Mouse (Mus musculus): ENCODE results near the gene Msmo1.

- TF ChIP-seq GATA1 (IDR thresholded peaks at IDR 0.05; ENCODE audit: low read length), result no peak
- no peak for TF ChIP-seq TAL1 (IDR thresholded peaks at IDR 0.05; ENCODE audit: low read length)
Observed at GRCm38 (mm10) chr8:64735161-64735560, 1.6 kb upstream of the Msmo1 start.

Measured in erythroblast, embryonic 14.5 days (primary cell).